Mouse (Mus musculus) neural tube, embryonic 15.5 days (tissue): ENCODE measurements around the gene Ddt. TPM values are rescaled to one million over a fixed set of nuclear protein-coding genes. Genes with fewer than 3 reads are reported as not detected.

Source experiments
- ATAC-seq: fragments of 200-750 bp; cut with Nextera tagmentation; 2 replicates; pipeline ENCODE4 v1.8.0; 2017; ENCODE audit warnings: mild to moderate bottlenecking, moderate TSS enrichment, moderate library complexity; ENCODE audit not compliant: low FRiP score
- H3K27ac ChIP-seq: fragments of 300-500 bp; sonication (generic); replicated peaks from 2 replicates; pipeline ENCODE4 v1.5.1; 2015; ENCODE audit warnings: mild to moderate bottlenecking, inconsistent platforms
- H3K27me3 ChIP-seq: fragments of 300-500 bp; sonication (generic); replicated peaks from 2 replicates; pipeline ENCODE4 v1.6.1; 2015; ENCODE audit warnings: inconsistent platforms
- H3K36me3 ChIP-seq: fragments of 300-500 bp; sonication (generic); 2 replicates; pipeline ENCODE4 v1.6.1; 2015; ENCODE audit warnings: inconsistent platforms
- H3K4me1 ChIP-seq: fragments of 300-500 bp; sonication (generic); 2 replicates; pipeline ENCODE4 v1.6.1; 2015; ENCODE audit warnings: inconsistent platforms
- H3K4me2 ChIP-seq: fragments of 300-500 bp; sonication (generic); 2 replicates; pipeline ENCODE4 v1.6.1; 2015; ENCODE audit warnings: inconsistent platforms, mild to moderate bottlenecking, moderate library complexity
- H3K4me3 ChIP-seq: fragments of 300-500 bp; sonication (generic); replicated peaks from 2 replicates; pipeline ENCODE4 v1.5.1; 2015; ENCODE audit warnings: mild to moderate bottlenecking, inconsistent platforms
- H3K9ac ChIP-seq: fragments of 300-500 bp; sonication (generic); replicated peaks from 2 replicates; pipeline ENCODE4 v1.6.1; 2015; ENCODE audit warnings: mild to moderate bottlenecking, inconsistent platforms
- H3K9me3 ChIP-seq: fragments of 300-500 bp; sonication (generic); replicated peaks from 2 replicates; pipeline ENCODE4 v1.6.1; 2016; ENCODE audit warnings: inconsistent platforms
- WGBS: fragments of 180-500 bp; shearing (Covaris S2); methylation state at CpG from one replicate; pipeline ENCODE4 v1.1.7; 2015; ENCODE audit warnings: mixed read lengths; 5-methylcytosine and 5-hydroxymethylcytosine counted together
- polyA plus RNA-seq: library from polyadenylated mRNA; unstranded; fragments of >200 nt; fragmentation: Nextera tagmentation; extraction: Ambion mirVana; gene quantifications from 2 replicates; pipeline ENCODE4 v1.2.1, GENCODE M21; 2015

Ddt gene
- polyA plus RNA-seq, 1 experiment from 2014 or later = 101 TPM

DNA sequence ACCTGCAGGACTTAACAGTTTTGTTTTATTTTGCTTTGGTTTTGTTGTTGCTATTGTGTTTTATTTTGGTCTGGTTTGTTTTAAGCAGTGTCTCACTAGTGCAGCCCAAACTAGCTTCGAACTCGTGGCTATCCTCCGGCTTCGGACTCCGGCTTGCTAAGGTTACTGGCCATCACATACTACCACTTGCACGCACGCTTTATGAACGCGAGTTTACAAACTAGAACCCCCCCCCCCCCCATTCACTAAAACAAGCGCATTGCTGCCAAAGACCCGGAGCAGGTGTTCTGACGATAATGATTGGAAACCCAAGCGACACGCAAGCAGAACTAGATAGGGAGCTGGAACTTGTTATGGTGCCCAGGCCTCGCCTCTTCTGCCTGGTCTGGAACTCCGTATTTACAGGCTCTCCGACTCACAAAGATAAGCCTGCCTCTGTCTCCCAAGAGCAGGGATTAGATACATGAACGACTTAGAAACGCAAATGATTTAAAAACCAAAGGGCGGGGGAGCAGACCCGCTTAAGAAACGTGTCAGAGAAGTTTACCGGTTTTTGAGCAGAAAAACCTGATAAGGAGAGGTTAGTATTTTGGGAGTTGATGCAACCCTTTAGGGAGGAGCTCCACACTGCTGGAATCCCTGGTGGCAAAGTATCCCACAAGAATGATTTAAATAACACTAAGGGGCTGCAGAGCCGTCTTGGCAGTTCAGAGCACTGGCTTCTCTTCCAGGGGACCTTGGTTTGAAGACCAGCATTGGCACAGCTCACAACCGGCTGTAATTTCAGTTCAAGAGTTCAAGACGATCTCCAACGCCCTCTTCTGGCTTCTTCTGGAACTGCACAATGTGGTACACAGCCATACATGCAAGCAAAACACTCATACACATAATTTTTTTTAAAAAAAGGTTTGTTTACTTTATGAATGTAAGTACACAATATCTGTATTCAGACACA, 8.4 kb downstream of the Ddt start:
- Histone ChIP-seq H3K27me3 (no peaks in the 10 kb centered on the region), H3K27ac (peak overlapping the region; percentile 79), H3K36me3 (no peaks in the 10 kb centered on the region), H3K9ac (peak overlapping the region; percentile 53), H3K4me2 (peak overlapping the region; percentile 81), H3K9me3 (no peaks in the 10 kb centered on the region), H3K4me1 (peaks cover 18% of the 10 kb centered on the region), H3K4me3 (peak overlapping the region; percentile 66)
- ATAC-seq = peak; percentile 42
- WGBS = 1% methylated on average over 27 of the region's 27 CpGs

DNA sequence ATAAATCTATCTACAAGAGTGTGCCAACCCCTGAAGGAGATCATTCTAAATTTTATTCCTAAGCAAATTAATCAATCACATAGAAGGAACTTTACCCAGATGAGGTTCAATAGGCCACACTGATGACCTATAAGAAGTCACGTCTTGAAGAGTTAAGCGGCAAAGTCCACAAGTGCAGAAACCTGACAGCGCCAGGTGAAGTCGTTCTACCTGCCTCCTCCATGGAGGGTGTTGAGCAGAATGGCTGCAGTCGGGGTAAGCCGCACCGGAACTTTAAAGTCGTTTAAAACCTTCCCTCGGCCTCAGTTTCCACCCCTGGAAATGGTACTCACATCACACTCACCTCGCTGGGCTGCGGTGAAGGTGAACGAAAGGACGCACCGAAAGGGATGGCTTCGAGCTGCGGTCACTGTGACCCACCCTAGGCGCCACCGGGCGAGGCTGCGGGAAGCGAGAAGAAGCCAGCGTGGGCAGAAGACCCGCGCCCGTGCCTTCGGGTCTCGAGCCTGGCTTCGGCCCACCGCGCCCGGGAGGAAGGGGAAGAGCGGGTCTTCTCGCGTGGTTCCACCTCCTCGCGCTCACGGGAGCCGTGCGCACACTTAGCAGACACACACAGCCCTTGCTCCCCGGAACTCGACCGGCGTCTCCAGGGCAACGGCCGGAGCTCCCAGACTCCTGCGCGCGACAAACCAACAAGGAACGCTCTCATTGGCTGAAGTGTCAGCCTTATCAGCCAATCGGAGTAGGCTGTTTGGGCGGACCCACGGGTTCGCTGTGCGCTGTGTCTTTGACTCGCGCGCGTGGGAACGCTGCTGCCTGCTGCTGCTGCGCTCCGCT, 9.3 kb downstream of the Ddt start, which contains the start of gene Cabin1:
TSS of gene Cabin1 (minus strand) at position 660 of the 837 bp plus-strand sequence.
- Histone ChIP-seq H3K36me3 (no peaks in the 10 kb centered on the region), H3K9ac (peak within 1 kb of the TSS; percentile 69), H3K4me3 (peak within 1 kb of the TSS; percentile 66), H3K4me2 (peak within 1 kb of the TSS; percentile 81), H3K27ac (peak within 1 kb of the TSS; percentile 83), H3K9me3 (no peaks in the 10 kb centered on the region), H3K4me1 (peaks cover 18% of the 10 kb centered on the region), H3K27me3 (no peaks in the 10 kb centered on the region)
- ATAC-seq = peak; percentile 99
- WGBS = under 1% methylated on average over 61 of the region's 61 CpGs

DNA sequence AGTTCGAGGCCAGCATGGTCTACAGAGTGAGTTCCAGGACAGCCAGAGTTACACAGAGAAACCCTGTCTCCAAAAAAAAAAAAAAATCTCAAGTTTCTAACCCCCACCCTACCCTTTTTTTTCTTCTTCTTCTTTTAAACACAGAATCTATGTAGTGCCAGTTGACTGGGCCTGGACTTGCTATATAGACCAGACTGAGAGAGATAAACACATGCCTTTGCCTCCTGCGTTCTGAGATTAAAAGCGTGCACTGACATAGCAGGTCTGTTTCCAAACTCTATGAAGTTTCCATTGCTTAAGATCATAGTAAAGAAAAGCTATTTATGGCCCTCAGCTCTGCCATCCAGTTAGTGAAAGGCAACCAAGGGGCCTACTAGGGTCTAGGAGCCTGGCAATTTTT, 10.8 kb downstream of the Ddt start:
- 98% methylated on average over 3 of the region's 3 CpGs for WGBS
- peaks cover 4% of the 10 kb centered on the region; the same call in 1 of the 2 replicates for H3K36me3 ChIP-seq
- H3K4me3 ChIP-seq = no peak overlapping the region
- H3K4me2 ChIP-seq = peak overlapping the region; percentile 81
- peaks cover 18% of the 10 kb centered on the region for H3K4me1 ChIP-seq
- no peak overlapping the region for H3K27ac ChIP-seq
- H3K9ac ChIP-seq = no peak overlapping the region
- H3K9me3 ChIP-seq = no peaks in the 10 kb centered on the region
- no peak for ATAC-seq
- H3K27me3 ChIP-seq = no peaks in the 10 kb centered on the region

DNA sequence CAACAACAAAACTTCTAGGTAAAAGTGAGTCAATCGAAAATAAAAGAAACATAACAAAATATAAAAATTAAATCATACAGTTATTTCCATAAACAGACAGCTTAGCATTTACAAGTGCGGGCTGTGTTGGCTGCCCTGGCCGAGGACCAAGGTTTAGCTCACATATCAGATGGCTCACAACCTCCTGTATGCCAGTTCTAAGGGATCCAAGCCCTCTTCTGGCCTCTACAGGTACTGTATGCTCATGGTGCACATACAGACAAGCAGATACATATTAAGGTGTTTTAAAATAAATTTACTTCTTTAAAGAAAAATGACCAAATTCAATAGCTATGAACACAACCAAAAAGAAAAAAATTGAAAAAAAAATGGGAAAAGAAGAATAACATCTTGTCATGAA, 12.9 kb downstream of the Ddt start:
- Histone ChIP-seq H3K36me3 (peaks cover 7% of the 10 kb centered on the region), H3K9ac (no peak overlapping the region), H3K27ac (no peak overlapping the region), H3K4me3 (no peak overlapping the region), H3K4me2 (no peak overlapping the region), H3K9me3 (no peaks in the 10 kb centered on the region), H3K27me3 (no peaks in the 10 kb centered on the region), H3K4me1 (peaks cover 18% of the 10 kb centered on the region)
- WGBS = 100% methylated on average over 3 of the region's 3 CpGs
- ATAC-seq = no peak

DNA sequence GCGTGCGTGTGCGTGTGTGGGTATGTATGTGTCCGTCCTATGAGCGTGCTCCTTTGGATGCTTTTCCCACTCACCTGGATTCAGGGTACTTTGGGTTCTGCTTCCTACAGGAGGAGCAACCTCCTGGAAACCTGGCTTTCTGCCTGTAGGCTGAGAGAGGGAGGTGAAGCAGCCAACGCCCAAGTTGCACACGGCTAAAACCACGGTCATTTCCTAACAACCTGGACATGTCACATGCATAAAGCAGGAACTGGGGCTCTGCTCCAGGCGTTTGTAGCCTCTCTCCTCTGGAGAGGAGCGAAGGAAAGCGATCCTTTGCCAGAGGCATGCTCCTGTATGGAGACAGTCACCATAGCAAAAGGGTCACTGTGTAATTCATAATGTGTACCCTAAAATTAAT, 16.5 kb downstream of the Ddt start:
- H3K36me3 ChIP-seq = peaks cover 37% of the 10 kb centered on the region
- H3K9ac ChIP-seq = no peak overlapping the region
- no peak for ATAC-seq
- H3K4me3 ChIP-seq = no peak overlapping the region
- H3K27ac ChIP-seq = no peak overlapping the region
- H3K27me3 ChIP-seq = no peaks in the 10 kb centered on the region
- H3K9me3 ChIP-seq = no peaks in the 10 kb centered on the region
- 97% methylated on average over 11 of the region's 11 CpGs for WGBS
- H3K4me2 ChIP-seq = no peak overlapping the region
- H3K4me1 ChIP-seq = no peaks in the 10 kb centered on the region

DNA sequence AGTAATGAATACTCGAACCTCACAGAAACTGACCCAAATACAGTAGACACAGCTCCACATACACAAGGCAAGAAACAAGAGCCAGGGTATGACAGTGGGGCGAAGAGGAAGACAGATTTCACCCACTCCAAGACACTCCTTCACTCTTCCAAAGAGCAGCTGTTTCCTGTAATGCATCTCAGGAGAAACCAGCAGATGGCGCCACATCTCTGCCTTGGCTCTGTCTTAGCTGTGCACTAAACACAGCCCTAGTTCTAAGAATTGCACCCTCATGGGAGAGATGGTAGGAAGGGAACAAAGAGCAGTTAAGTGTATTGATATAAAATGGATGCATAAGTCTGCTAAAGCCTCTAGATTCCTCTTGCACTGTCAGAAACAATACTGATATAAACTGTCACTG, 29.2 kb downstream of the Ddt start:
- ATAC-seq = peak; percentile 92
- 48% methylated on average over 3 of the region's 3 CpGs for WGBS
- H3K9me3 ChIP-seq = no peaks in the 10 kb centered on the region
- H3K4me2 ChIP-seq = no peak overlapping the region
- H3K27ac ChIP-seq = peak overlapping the region; percentile 68
- no peak overlapping the region for H3K9ac ChIP-seq
- H3K27me3 ChIP-seq = no peaks in the 10 kb centered on the region
- H3K36me3 ChIP-seq = peaks cover 84% of the 10 kb centered on the region
- H3K4me1 ChIP-seq = peaks cover 11% of the 10 kb centered on the region
- no peak overlapping the region for H3K4me3 ChIP-seq

DNA sequence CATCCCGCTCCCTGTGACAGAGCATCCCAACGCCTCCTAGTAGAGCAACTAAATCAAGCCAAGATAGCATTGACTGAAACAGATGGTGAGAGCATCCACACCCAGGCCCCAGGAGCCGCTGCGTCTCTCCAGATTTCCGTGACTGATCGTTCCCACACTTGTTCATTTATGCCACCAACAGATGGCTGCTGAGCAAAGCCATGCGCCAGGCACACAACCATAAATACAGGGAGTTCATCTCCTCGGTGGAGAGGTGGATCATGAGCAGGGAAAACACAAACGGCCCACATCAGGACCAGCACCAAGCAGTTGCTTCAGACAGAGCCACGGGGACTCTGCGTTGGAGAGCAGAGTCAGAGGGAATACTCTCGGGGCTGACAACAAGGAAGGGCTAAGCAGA, 29.8 kb downstream of the Ddt start:
- H3K27ac ChIP-seq = no peak overlapping the region
- no peak overlapping the region for H3K4me2 ChIP-seq
- H3K36me3 ChIP-seq = peaks cover 86% of the 10 kb centered on the region
- no peaks in the 10 kb centered on the region for H3K27me3 ChIP-seq
- no peaks in the 10 kb centered on the region for H3K9me3 ChIP-seq
- H3K4me3 ChIP-seq = no peak overlapping the region
- WGBS = 85% methylated on average over 12 of the region's 12 CpGs
- H3K9ac ChIP-seq = no peak overlapping the region
- H3K4me1 ChIP-seq = peaks cover 11% of the 10 kb centered on the region
- ATAC-seq = peak; percentile 29; the same call in 1 of the 2 replicates

DNA sequence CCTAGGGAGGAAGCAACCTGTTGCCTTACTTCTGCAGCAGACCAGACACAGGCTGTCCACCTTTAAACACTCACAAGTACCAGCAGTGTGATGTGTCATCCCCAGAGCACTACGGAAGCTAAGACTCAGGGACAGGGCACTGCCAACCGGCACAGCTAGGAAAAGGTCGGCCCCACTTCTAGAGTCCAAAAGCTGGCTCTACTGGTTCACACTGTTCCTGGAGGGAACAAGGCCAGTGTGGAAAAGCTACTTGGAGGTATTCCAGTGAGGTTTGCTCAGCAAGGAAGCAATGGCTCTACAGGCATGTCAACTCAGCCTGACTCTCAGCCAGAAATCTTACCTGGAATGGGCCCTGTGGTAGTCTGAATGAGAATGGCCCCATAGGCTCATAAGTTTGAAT, 32.3 kb downstream of the Ddt start:
- Histone ChIP-seq H3K4me2 (no peak overlapping the region), H3K27ac (no peak overlapping the region), H3K4me3 (no peak overlapping the region), H3K27me3 (no peaks in the 10 kb centered on the region), H3K9me3 (no peaks in the 10 kb centered on the region), H3K36me3 (peaks cover 83% of the 10 kb centered on the region), H3K4me1 (peaks cover 11% of the 10 kb centered on the region), H3K9ac (no peak overlapping the region)
- no peak for ATAC-seq
- WGBS = 95% methylated on average over 3 of the region's 3 CpGs

DNA sequence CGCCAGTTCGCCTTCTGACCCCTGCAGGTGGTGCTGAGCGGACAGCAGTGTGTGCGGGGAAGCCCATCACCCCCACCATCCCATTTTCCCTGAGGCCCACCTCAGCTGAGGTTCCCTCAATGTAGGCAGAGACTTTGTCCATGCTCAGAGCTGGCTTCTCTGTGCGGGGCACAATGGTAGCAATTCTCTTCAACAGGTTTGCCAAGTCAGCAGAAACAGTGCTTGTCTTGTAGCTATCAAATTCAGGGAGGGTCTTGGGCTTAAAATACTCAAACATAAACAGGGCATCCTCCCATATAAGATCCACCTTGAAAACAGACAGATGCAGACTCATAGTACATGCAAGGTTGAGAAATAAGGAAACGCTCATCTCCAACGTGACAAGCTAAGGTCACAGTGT, 47.8 kb downstream of the Ddt start:
- no peaks in the 10 kb centered on the region for H3K27me3 ChIP-seq
- no peak overlapping the region for H3K9ac ChIP-seq
- no peak for ATAC-seq
- H3K4me2 ChIP-seq = no peak overlapping the region
- no peak overlapping the region for H3K4me3 ChIP-seq
- 93% methylated on average over 7 of the region's 7 CpGs for WGBS
- no peaks in the 10 kb centered on the region for H3K4me1 ChIP-seq
- no peak overlapping the region for H3K27ac ChIP-seq
- peaks cover 91% of the 10 kb centered on the region for H3K36me3 ChIP-seq
- H3K9me3 ChIP-seq = no peaks in the 10 kb centered on the region
